Mouse (Mus musculus) hindbrain, embryonic 11.5 days (tissue): ENCODE measurements around the gene Tmem170. TPM values are rescaled to one million over a fixed set of nuclear protein-coding genes. Genes with fewer than 3 reads are reported as not detected.
A peak's percentile ranks its signal among the peaks of the same experiment; 100 is the strongest.

Experiments used
- ATAC-seq: fragments of 200-750 bp; cut with Nextera tagmentation; 2 replicates; pipeline ENCODE4 v1.8.0; 2017; ENCODE audit warnings: mild to moderate bottlenecking, moderate TSS enrichment, moderate library complexity; ENCODE audit not compliant: low FRiP score
- DNase-seq: peaks from one replicate; pipeline ENCODE4 v3.0.0-alpha.2; 2015; ENCODE audit warnings: low spot score
- H3K27ac ChIP-seq: fragments of 300-500 bp; sonication (generic); 2 replicates; pipeline ENCODE4 v1.5.1; 2014; ENCODE audit warnings: mild to moderate bottlenecking, low read depth, low read length
- H3K27me3 ChIP-seq: fragments of 300-500 bp; sonication (generic); 2 replicates; pipeline ENCODE4 v1.6.1; 2014; ENCODE audit warnings: mild to moderate bottlenecking, low read length, moderate library complexity, mixed read lengths; ENCODE audit not compliant: control insufficient read depth, insufficient read depth
- H3K36me3 ChIP-seq: fragments of 300-500 bp; sonication (generic); 2 replicates; pipeline ENCODE4 v1.6.1; 2014; ENCODE audit warnings: mild to moderate bottlenecking, low read length, moderate library complexity, mixed read lengths; ENCODE audit not compliant: control insufficient read depth, insufficient read depth
- H3K4me1 ChIP-seq: fragments of 300-500 bp; sonication (generic); replicated peaks from 2 replicates; pipeline ENCODE4 v1.6.1; 2014; ENCODE audit warnings: low read length, mixed read lengths; ENCODE audit not compliant: control insufficient read depth, insufficient read depth
- H3K4me2 ChIP-seq: fragments of 300-500 bp; sonication (generic); replicated peaks from 2 replicates; pipeline ENCODE4 v1.6.1; 2014; ENCODE audit warnings: mild to moderate bottlenecking, low read depth, low read length
- H3K4me3 ChIP-seq: fragments of 300-500 bp; sonication (generic); 2 replicates; pipeline ENCODE4 v1.5.1; 2014; ENCODE audit warnings: low read depth, low read length
- H3K9ac ChIP-seq: fragments of 300-500 bp; sonication (generic); 2 replicates; pipeline ENCODE4 v1.6.1; 2014; ENCODE audit warnings: low read depth, low read length
- H3K9me3 ChIP-seq: fragments of 300-500 bp; sonication (generic); 2 replicates; pipeline ENCODE4 v1.6.1; 2016; ENCODE audit warnings: low read length; ENCODE audit not compliant: control insufficient read depth
- WGBS: fragments of 180-500 bp; shearing (Covaris S2); extraction: QIAGEN DNeasy Blood & Tissue Kit; methylation state at CpG from one replicate; pipeline ENCODE4 v1.1.7; 2014; 5-methylcytosine and 5-hydroxymethylcytosine counted together
- polyA plus RNA-seq: library from polyadenylated mRNA; unstranded; fragments of >200 nt; fragmentation: Nextera tagmentation; extraction: Ambion mirVana; gene quantifications from 2 replicates; pipeline ENCODE4 v1.2.1, GENCODE M21; 2014

The Tmem170 gene
- polyA plus RNA-seq, result 7.5 and 11.0 TPM in 2 replicates

DNA sequence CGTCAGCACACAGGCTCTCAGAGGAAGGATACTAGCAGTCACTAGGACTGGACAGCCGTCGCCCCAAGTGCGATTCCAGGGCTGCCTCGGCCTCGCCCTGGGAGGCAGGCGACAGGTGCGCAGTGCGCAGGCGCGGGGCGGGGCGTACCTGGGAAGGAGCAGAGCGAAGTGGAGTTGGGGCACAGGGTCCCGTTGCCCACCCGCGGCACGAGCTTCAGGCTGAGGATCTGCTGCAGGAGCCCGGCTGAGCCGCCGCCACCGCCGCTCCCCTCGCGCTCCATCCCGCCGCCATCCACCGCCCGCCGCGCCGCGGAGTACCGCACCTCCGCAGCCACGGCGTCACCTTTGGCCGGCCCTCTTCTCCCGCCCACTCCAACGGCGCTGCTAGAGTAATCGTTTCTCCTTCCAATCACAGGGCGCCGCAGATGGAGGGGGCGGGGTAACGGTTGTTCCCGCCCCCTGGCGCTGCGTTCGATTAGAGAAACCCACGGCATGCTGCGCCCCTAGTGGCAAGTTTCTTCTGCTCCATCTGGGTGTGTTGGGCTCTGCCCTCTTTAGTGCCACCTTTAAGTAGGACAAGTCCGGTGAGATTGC lies at the start of gene Tmem170:
Gene Tmem170 (minus strand): TSS at position 396 of the 594 bp plus-strand sequence.
- Histone ChIP-seq H3K27ac (0 out of 2 replicates have a peak within 1 kb of the TSS, but pooled peaks have one; percentile 33), H3K9me3 (no peaks in the 10 kb centered on the region), H3K4me2 (peak within 1 kb of the TSS; percentile 88), H3K4me1 (no peaks in the 10 kb centered on the region), H3K4me3 (peak within 1 kb of the TSS; percentile 82), H3K36me3 (no peaks in the 10 kb centered on the region), H3K27me3 (no peaks in the 10 kb centered on the region), H3K9ac (peak within 1 kb of the TSS; percentile 66)
- ATAC-seq (peak; percentile 99), DNase-seq (peak; percentile 100)
- WGBS, result 0% methylated on average over 38 of the region's 53 CpGs

DNA sequence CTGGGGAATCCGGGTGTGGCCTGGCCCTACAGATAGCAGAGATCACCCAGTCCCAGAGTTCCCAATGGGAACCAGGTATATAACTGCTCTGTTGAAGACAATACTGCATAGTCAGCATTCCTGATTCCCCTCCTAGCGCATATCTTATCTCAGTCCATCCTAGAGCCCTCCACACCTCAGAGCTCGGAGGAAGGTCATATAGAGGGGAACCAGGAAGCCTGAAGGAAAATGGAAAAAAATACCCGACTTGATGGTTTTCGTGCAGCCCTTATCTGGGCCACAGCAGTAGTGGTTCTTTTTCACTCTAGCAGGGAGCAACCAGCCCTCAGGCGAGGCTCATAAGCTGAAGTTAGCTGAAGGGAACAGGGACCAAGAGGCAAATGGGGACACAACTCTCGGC lies 48.4 kb upstream of the Tmem170 start:
- H3K9me3 ChIP-seq, result no peaks in the 10 kb centered on the region
- ATAC-seq (no peak), DNase-seq (no peak)
- H3K9ac ChIP-seq, result no peak overlapping the region
- H3K4me1 ChIP-seq, result no peaks in the 10 kb centered on the region
- no peaks in the 10 kb centered on the region for H3K36me3 ChIP-seq
- 89% methylated on average over 7 of the region's 7 CpGs for WGBS
- H3K4me3 ChIP-seq, result no peak overlapping the region
- H3K4me2 ChIP-seq, result no peak overlapping the region
- no peak overlapping the region for H3K27ac ChIP-seq
- H3K27me3 ChIP-seq, result no peaks in the 10 kb centered on the region

- Histone ChIP-seq H3K27me3 (no peaks in the 10 kb centered on the region), H3K9ac (no peak overlapping the region), H3K4me2 (no peak overlapping the region), H3K27ac (no peak overlapping the region), H3K9me3 (no peaks in the 10 kb centered on the region), H3K4me1 (no peaks in the 10 kb centered on the region), H3K4me3 (no peak overlapping the region), H3K36me3 (no peaks in the 10 kb centered on the region)
- peak; percentile 66 for DNase-seq
- 34% methylated on average over 10 of the region's 10 CpGs for WGBS
- ATAC-seq, result no peak
These were observed 46.8 kb upstream of the Tmem170 start for GRCm38 (mm10) chr8:111923383-111923804.

DNA sequence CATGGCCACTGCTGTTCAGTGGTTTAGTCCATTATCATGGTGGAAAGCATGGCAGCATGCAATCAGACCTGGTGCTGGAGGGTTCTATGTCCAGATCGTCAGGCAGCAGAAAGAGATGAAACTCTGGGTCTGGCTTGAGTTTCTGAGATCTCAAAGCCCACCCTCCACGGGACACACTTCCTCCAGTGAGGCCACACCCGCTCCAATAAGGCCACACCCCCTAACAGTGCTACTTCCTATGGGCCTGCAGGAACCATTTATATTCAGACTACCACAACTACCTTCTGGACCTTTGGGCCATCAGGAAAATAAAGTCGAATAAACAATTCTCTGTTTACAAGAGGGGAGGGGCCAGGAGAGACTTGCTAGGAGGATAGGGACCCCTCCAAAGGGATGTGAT lies 44.4 kb upstream of the Tmem170 start:
- Histone ChIP-seq H3K4me3 (no peak overlapping the region), H3K4me2 (no peak overlapping the region), H3K27ac (no peak overlapping the region), H3K36me3 (no peaks in the 10 kb centered on the region), H3K9me3 (no peaks in the 10 kb centered on the region), H3K27me3 (no peaks in the 10 kb centered on the region), H3K9ac (no peak overlapping the region), H3K4me1 (no peaks in the 10 kb centered on the region)
- ATAC-seq, result no peak
- DNase-seq, result no peak
- WGBS, result 80% methylated on average over 4 of the region's 4 CpGs

DNA sequence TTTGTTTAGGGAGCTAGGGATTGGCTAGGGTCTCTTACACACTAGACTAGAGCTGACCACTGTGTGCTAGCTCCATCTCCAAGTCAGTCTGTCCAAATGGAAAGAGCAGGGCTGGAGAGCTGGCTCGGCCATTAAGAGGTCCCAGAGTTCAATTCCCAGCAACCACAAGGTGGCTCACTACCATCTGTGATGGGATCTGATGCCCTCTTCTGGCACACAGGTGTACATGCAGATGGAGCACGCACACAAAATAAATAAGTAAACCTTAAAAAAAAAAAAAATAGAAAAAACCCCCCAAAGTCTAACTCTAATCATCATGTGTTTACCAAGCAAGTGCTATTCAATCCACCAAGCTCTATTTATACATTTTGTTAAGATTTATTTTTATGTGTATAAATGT lies 43.1 kb upstream of the Tmem170 start:
- H3K4me1 ChIP-seq, result no peaks in the 10 kb centered on the region
- no peak overlapping the region for H3K9ac ChIP-seq
- no peaks in the 10 kb centered on the region for H3K36me3 ChIP-seq
- H3K9me3 ChIP-seq, result no peaks in the 10 kb centered on the region
- H3K4me3 ChIP-seq, result no peak overlapping the region
- H3K4me2 ChIP-seq, result no peak overlapping the region
- WGBS, result 86% methylated on average over 2 of the region's 2 CpGs
- H3K27ac ChIP-seq, result no peak overlapping the region
- no peak for DNase-seq
- ATAC-seq, result no peak
- no peaks in the 10 kb centered on the region for H3K27me3 ChIP-seq

DNA sequence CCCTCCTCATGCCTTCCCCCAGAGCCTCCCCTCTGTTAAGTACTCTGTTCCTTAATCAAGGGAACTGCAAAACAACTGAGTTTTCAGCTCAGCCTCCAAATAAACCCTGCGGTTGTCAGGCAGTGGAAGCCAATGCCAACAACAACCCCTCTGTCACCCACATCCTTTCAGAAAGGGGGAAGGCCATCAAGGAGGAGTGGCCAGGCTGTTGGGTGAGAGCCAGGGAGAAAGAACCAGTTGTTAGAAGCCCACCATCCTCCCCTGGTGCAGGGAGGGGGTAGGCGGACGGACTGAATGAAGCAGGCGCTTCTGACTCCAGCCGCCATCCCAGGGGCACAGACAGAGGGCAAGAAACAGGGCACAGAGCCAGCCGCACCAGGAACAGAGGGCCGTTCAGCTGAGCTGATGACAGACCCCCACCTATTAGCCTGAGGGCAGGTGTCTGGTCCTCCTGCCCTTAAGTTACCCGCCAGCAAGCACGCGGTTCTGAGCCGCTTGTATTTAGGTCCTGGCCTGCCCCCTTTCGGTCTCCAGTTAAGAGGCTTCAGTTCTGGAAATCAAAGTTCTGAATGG lies 36.4 kb upstream of the Tmem170 start:
- Histone ChIP-seq H3K4me1 (no peaks in the 10 kb centered on the region), H3K9ac (no peak overlapping the region), H3K9me3 (no peaks in the 10 kb centered on the region), H3K4me3 (no peak overlapping the region), H3K4me2 (no peak overlapping the region), H3K27ac (no peak overlapping the region), H3K36me3 (no peaks in the 10 kb centered on the region), H3K27me3 (peaks cover 7% of the 10 kb centered on the region; the same call in 1 of the 2 replicates)
- WGBS, result 54% methylated on average over 12 of the region's 12 CpGs
- DNase-seq, result no peak
- ATAC-seq, result peak; percentile 50; the same call in 1 of the 2 replicates

GRCm38 (mm10) chr8:111911572-111911971 lies 35.0 kb upstream of the Tmem170 start:
- WGBS, result 58% methylated on average over 7 of the region's 7 CpGs
- Histone ChIP-seq H3K9me3 (no peaks in the 10 kb centered on the region), H3K36me3 (no peaks in the 10 kb centered on the region), H3K4me3 (no peak overlapping the region), H3K9ac (no peak overlapping the region), H3K4me1 (no peaks in the 10 kb centered on the region), H3K27ac (no peak overlapping the region), H3K4me2 (no peak overlapping the region), H3K27me3 (peaks cover 7% of the 10 kb centered on the region; the same call in 1 of the 2 replicates)
- ATAC-seq (no peak), DNase-seq (no peak)

DNA sequence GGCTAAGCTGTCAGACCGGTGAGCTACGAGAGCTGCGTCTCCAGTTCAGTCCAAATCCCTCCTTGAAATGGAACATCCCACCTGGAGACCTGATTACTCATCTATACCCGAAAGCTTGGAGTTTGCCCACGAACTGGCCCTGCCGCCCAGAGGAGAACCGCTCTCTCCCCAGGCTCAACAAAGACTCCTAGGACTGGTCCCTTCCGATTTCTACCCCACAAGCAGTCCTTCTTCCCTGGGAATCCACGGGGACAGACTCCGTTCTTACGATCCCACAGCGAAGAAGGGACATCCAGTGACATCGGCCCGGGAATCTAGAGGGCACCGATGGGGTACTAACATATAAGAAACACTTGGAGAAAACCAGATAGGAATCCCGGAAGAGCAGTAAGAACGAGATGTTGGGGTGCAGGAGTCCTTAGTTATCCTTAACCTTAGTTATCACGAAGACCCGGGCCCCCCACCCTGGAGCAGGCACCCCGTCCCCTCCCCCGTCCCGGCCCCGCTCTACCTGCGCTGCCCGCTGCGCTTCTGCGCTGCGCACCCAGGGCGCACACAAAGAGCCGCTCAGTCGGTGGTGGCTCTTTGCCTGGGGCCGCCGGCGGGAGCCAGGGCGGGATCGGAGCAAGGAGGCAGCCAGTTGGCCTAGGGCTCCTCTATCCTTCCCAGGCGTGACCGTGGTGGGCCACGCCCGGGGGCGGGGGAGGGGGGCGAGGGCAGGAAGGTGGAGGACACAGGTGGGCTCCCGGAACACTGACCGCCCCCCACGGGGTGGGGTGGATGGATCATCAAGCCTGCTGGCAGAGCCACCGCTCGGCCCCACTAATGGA lies 33.3 kb upstream of the Tmem170 start, which contains the start of gene Chst5:
Gene Chst5 (minus strand): TSS at position 827 of the 830 bp plus-strand sequence.
- WGBS, result 4% methylated on average over 41 of the region's 47 CpGs
- ATAC-seq (peak; percentile 69), DNase-seq (peak; percentile 58)
- Histone ChIP-seq H3K36me3 (no peaks in the 10 kb centered on the region), H3K27ac (no peak within 1 kb of the TSS), H3K9ac (peak within 1 kb of the TSS; percentile 65), H3K4me2 (peak within 1 kb of the TSS; percentile 87), H3K4me1 (no peaks in the 10 kb centered on the region), H3K27me3 (peaks cover 7% of the 10 kb centered on the region; the same call in 1 of the 2 replicates), H3K4me3 (peak within 1 kb of the TSS; percentile 41), H3K9me3 (no peaks in the 10 kb centered on the region)
